Mouse (Mus musculus) forebrain, embryonic 12.5 days (tissue): Measurements from ENCODE around the gene Ccl20. TPM values are rescaled to one million over a fixed set of nuclear protein-coding genes. Genes with fewer than 3 reads are reported as not detected.

Source experiments
- ATAC-seq: fragments of 200-750 bp; cut with Nextera tagmentation; 2 replicates; pipeline ENCODE4 v1.8.0; 2017; ENCODE audit warnings: moderate TSS enrichment; ENCODE audit not compliant: low FRiP score
- H3K27ac ChIP-seq: fragments of 300-500 bp; sonication (generic); 2 replicates; pipeline ENCODE4 v1.5.1; 2016; ENCODE audit warnings: mild to moderate bottlenecking
- H3K27me3 ChIP-seq: fragments of 300-500 bp; sonication (generic); 2 replicates; pipeline ENCODE4 v1.6.1; 2016; ENCODE audit warnings: mild to moderate bottlenecking
- H3K36me3 ChIP-seq: fragments of 300-500 bp; sonication (generic); replicated peaks from 2 replicates; pipeline ENCODE4 v1.6.1; 2016; ENCODE audit warnings: mild to moderate bottlenecking
- H3K4me1 ChIP-seq: fragments of 300-500 bp; sonication (generic); 2 replicates; pipeline ENCODE4 v1.6.1; 2016
- H3K4me2 ChIP-seq: fragments of 300-500 bp; sonication (generic); 2 replicates; pipeline ENCODE4 v1.6.1; 2016; ENCODE audit warnings: mild to moderate bottlenecking, moderate library complexity
- H3K4me3 ChIP-seq: fragments of 300-500 bp; sonication (generic); replicated peaks from 2 replicates; pipeline ENCODE4 v1.5.1; 2016; ENCODE audit warnings: mild to moderate bottlenecking
- H3K9ac ChIP-seq: fragments of 300-500 bp; sonication (generic); 2 replicates; pipeline ENCODE4 v1.6.1; 2016; ENCODE audit warnings: mild to moderate bottlenecking
- H3K9me3 ChIP-seq: fragments of 300-500 bp; sonication (generic); 2 replicates; pipeline ENCODE4 v1.6.1; 2016
- WGBS: fragments of 180-500 bp; shearing (Covaris S2); methylation state at CpG from one replicate; pipeline ENCODE4 v1.1.7; 2016; 5-methylcytosine and 5-hydroxymethylcytosine counted together
- polyA plus RNA-seq: library from polyadenylated mRNA; unstranded; fragments of >200 nt; fragmentation: Nextera tagmentation; extraction: Ambion mirVana; gene quantifications from 2 replicates; pipeline ENCODE4 v1.2.1, GENCODE M21; 2016

Ccl20 gene
- polyA plus RNA-seq, 1 experiment from 2014 or later = not detected

GRCm38 (mm10) chr1:83150227-83150626 is 33.7 kb downstream of the Ccl20 start:
- Histone ChIP-seq H3K4me2 (no peak overlapping the region), H3K9ac (no peak overlapping the region), H3K4me1 (no peaks in the 10 kb centered on the region), H3K9me3 (no peaks in the 10 kb centered on the region), H3K36me3 (no peaks in the 10 kb centered on the region), H3K4me3 (no peak overlapping the region), H3K27me3 (no peaks in the 10 kb centered on the region), H3K27ac (no peak overlapping the region)
- whole genome bisulfite sequencing = 74% methylated on average over 3 of the region's 3 CpGs
- no peak for ATAC-seq

GRCm38 (mm10) chr1:83152961-83153360 is 36.4 kb downstream of the Ccl20 start:
- 91% methylated on average over 3 of the region's 3 CpGs for WGBS
- no peaks in the 10 kb centered on the region for H3K36me3 ChIP-seq
- no peaks in the 10 kb centered on the region for H3K9me3 ChIP-seq
- H3K9ac ChIP-seq = no peak overlapping the region
- no peak overlapping the region for H3K4me3 ChIP-seq
- H3K27ac ChIP-seq = no peak overlapping the region
- H3K27me3 ChIP-seq = no peaks in the 10 kb centered on the region
- ATAC-seq = no peak
- no peaks in the 10 kb centered on the region for H3K4me1 ChIP-seq
- H3K4me2 ChIP-seq = no peak overlapping the region

DNA sequence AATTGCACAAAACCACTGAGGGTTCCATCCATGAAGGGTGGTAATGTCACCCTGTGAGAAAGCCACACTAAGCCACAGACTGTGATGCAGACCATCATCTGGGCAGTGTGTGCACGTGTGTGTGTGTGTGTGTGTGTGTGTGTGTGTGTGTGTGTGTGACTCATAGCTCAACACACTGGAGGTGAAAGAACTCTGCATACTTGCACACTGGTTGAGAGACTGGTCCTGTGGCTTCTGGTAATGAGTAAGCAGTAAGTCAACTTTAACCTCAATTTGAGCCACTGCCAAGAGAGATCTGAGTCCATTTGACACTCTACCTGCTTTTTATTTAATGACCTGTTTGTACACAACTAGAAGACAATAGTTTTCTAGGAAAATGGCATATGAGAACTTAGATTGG is 40.3 kb downstream of the Ccl20 start:
- H3K4me2 ChIP-seq = no peak overlapping the region
- 70% methylated on average over 1 of the region's 1 CpGs for WGBS

DNA sequence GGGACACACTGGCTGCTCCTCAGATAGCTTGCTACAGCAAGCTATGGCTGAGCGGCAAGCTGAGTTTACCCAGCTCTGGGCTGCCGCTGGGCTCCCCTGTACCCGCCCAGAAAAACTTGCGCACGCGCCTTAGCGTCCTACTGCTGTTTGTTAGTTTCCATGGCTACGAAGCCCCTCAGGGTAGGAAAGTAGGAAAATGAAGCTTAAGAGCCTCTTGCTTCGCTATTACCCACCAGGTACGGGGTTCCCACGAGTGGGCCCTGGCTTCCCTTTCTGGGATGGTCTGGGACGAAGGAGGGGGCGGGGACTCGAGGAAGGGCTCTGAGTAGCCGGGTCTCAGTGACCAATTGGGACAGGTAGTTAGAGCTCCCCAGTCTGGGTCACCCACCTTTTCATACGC is 43.0 kb downstream of the Ccl20 start, which contains the start of gene Daw1:
TSS of gene Daw1 (plus strand) at position 150 of the 400 bp plus-strand sequence.
- peak within 1 kb of the TSS; percentile 41; the same call in 1 of the 2 replicates for H3K9ac ChIP-seq
- peak; percentile 96 for ATAC-seq
- WGBS = under 1% methylated on average over 15 of the region's 16 CpGs

More for the DNA sequence above, 40.3 kb downstream of the Ccl20 start:
- Histone ChIP-seq H3K9ac (no peak overlapping the region), H3K9me3 (no peaks in the 10 kb centered on the region), H3K27ac (no peak overlapping the region), H3K4me1 (peaks cover 4% of the 10 kb centered on the region; the same call in 1 of the 2 replicates), H3K4me3 (no peak overlapping the region), H3K27me3 (no peaks in the 10 kb centered on the region), H3K36me3 (no peaks in the 10 kb centered on the region)
- no peak for ATAC-seq

DNA sequence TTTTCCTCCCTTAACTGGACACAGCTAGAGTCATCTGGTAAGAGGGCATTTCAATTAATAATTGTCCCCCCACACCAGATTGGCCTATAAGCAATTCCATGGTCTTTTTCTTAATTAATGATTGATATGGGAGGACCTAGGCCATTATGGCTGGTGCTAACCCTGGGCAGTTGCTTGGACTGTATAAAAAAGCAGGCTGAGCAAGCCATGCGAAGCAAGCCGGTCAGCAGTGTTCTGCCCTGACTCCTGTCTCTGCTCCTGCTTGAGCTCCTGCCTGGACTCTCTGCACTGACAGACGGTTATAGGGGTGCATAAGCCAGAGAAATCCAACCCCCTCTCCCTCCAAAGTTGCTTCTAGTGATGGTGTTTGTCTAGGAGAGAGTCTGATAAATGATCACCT is 45.1 kb downstream of the Ccl20 start:
- Histone ChIP-seq H3K4me1 (peaks cover 4% of the 10 kb centered on the region; the same call in 1 of the 2 replicates), H3K36me3 (no peaks in the 10 kb centered on the region), H3K9me3 (no peaks in the 10 kb centered on the region), H3K4me3 (no peak overlapping the region), H3K4me2 (no peak overlapping the region), H3K27ac (no peak overlapping the region), H3K27me3 (no peaks in the 10 kb centered on the region), H3K9ac (no peak overlapping the region)
- no peak for ATAC-seq
- 73% methylated on average over 3 of the region's 3 CpGs for WGBS

More for the DNA sequence above, 43.0 kb downstream of the Ccl20 start, which contains the start of gene Daw1:
- no peaks in the 10 kb centered on the region for H3K9me3 ChIP-seq
- no peak within 1 kb of the TSS for H3K27ac ChIP-seq
- H3K36me3 ChIP-seq = no peaks in the 10 kb centered on the region
- H3K4me2 ChIP-seq = peak within 1 kb of the TSS; percentile 63
- peaks cover 4% of the 10 kb centered on the region; the same call in 1 of the 2 replicates for H3K4me1 ChIP-seq
- peak within 1 kb of the TSS; percentile 46 for H3K4me3 ChIP-seq
- H3K27me3 ChIP-seq = no peaks in the 10 kb centered on the region

DNA sequence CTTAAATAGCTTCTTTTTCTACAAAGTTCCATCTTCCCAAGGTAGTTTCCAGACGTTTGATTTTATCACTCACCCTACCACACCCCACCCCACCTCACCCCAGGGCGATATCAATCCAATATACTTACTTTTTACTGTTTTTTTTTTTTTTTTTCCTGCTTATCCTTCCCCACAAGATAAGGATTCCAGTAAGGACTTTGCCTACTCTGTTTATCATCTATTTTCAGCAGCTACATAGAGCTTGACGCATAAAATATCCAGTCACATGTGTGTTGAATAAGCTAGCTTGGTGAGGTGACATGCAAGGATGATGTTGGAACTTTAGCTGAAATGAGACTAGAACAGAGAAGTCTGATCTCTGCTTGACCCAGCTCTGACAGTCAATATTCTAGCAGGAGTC is 47.5 kb downstream of the Ccl20 start:
- no peak for ATAC-seq
- Histone ChIP-seq H3K9me3 (no peaks in the 10 kb centered on the region), H3K27ac (no peak overlapping the region), H3K9ac (no peak overlapping the region), H3K4me3 (no peak overlapping the region), H3K36me3 (no peaks in the 10 kb centered on the region), H3K27me3 (no peaks in the 10 kb centered on the region), H3K4me2 (no peak overlapping the region), H3K4me1 (peaks cover 4% of the 10 kb centered on the region; the same call in 1 of the 2 replicates)
- WGBS = 82% methylated on average over 3 of the region's 3 CpGs

Other genes with a start within 250 kb of the Ccl20 start
- gene A030005L19Rik, start 203.4 kb upstream of the Ccl20 start, polyA plus RNA-seq = not detected in 2 replicates
- gene A030014E15Rik, start 191.8 kb upstream of the Ccl20 start, polyA plus RNA-seq = not detected in 2 replicates
- not detected in 2 replicates for gene Gm6217, start 185.4 kb upstream of the Ccl20 start, polyA plus RNA-seq
- not detected in 2 replicates for gene A030003K21Rik, start 173.4 kb upstream of the Ccl20 start, polyA plus RNA-seq
- not detected in 2 replicates for gene Gm7544, start 160.8 kb upstream of the Ccl20 start, polyA plus RNA-seq
- gene Gm47955, start 156.5 kb upstream of the Ccl20 start, polyA plus RNA-seq = not detected in 2 replicates
- gene Gm47959, start 116.2 kb upstream of the Ccl20 start, polyA plus RNA-seq = not detected in 2 replicates
- 0.18 and 0.29 TPM in 2 replicates for gene Slc19a3, start 78.3 kb upstream of the Ccl20 start, polyA plus RNA-seq
- gene Krtap28-10, start 74.3 kb upstream of the Ccl20 start, polyA plus RNA-seq = not detected in 2 replicates
- gene Gm47969, start 71.8 kb upstream of the Ccl20 start, polyA plus RNA-seq = not detected in 2 replicates
- not detected in 2 replicates for gene A030005K14Rik, start 57.4 kb upstream of the Ccl20 start, polyA plus RNA-seq
- gene Krtap28-13, start 55.8 kb upstream of the Ccl20 start, polyA plus RNA-seq = not detected in 2 replicates
- gene Daw1, start 43.0 kb downstream of the Ccl20 start, polyA plus RNA-seq = 0.19 and 0.26 TPM in 2 replicates